Mouse (Mus musculus) left cerebral cortex, postnatal 10 days (tissue): ENCODE measurements around the gene Chaf1b. TPM values are rescaled to one million over a fixed set of nuclear protein-coding genes. Genes with fewer than 3 reads are reported as not detected.
A peak's percentile ranks its signal among the peaks of the same experiment; 100 is the strongest.

Experiments used
- DNase-seq, 2 experiments: peaks; one replicate each; pipeline ENCODE4 v3.0.0; 2021 to 2022; ENCODE audit warnings: low spot score in 2 of 2, mixed read lengths in 1 of 2; ENCODE audit errors: extremely low spot score in 1 of 2
- intact Hi-C: fragments of 180-260 bp; cut with DNase I; formaldehyde crosslinking; loops from one replicate; pipeline ENCODE4 v1.15.1; 2025
- total RNA-seq, 2 experiments: library from RNA; stranded (reverse); gene quantifications; 2 replicates each; pipeline ENCODE4 v1.2.3; 2021

Gene Chaf1b
- total RNA-seq = 1 to 10 TPM; 2.3 to 2.4 TPM

- intact Hi-C loops = no loop called here
- peak; percentile 92 to 97 for DNase-seq
Measured at GRCm38 (mm10) chr16:93883423-93884085, at the start of gene Chaf1b. Gene Chaf1b, plus strand, starts transcription at chr16:93883901.

GRCm38 (mm10) chr16:93834076-93834475, 49.6 kb upstream of the Chaf1b start:
- intact Hi-C loops = no loop called here
- no peak for DNase-seq

GRCm38 (mm10) chr16:93839049-93839448, 44.7 kb upstream of the Chaf1b start:
- intact Hi-C loops = no loop called here
- DNase-seq = no peak

GRCm38 (mm10) chr16:93850527-93850926, 33.2 kb upstream of the Chaf1b start:
- no peak for DNase-seq
- intact Hi-C loops = no loop called here

- no peak for DNase-seq
- intact Hi-C loops = no loop called here
Measured at GRCm38 (mm10) chr16:93859967-93860366, 23.7 kb upstream of the Chaf1b start.

- DNase-seq = no peak
- intact Hi-C loops = no loop called here
Measured at GRCm38 (mm10) chr16:93860686-93861085, 23.0 kb upstream of the Chaf1b start.

- intact Hi-C loops = loop anchor here (5.0 kb wide), 1 partner anchor 123 kb away; no protein-coding TSS in a partner anchor
- DNase-seq = no peak
Measured at GRCm38 (mm10) chr16:93874841-93875240, 8.9 kb upstream of the Chaf1b start.

GRCm38 (mm10) chr16:93877612-93878380, 5.9 kb upstream of the Chaf1b start:
- intact Hi-C loops = loop anchor here (5.0 kb wide), 1 partner anchor 125 kb away; no protein-coding TSS in a partner anchor
- no peak for DNase-seq

GRCm38 (mm10) chr16:93884086-93884721, 503 bp downstream of the Chaf1b start:
- intact Hi-C loops = no loop called here

GRCm38 (mm10) chr16:93884722-93885113, 1.0 kb downstream of the Chaf1b start:
- intact Hi-C loops = no loop called here
- no peak for DNase-seq

More at GRCm38 (mm10) chr16:93884086-93884721, 503 bp downstream of the Chaf1b start:
- DNase-seq = no peak

- no peak for DNase-seq
- intact Hi-C loops = no loop called here
Measured at GRCm38 (mm10) chr16:93888481-93888880, 4.8 kb downstream of the Chaf1b start.

GRCm38 (mm10) chr16:93890948-93891604, 7.4 kb downstream of the Chaf1b start:
- DNase-seq = no peak
- intact Hi-C loops = no loop called here

GRCm38 (mm10) chr16:93893285-93893684, 9.6 kb downstream of the Chaf1b start:
- intact Hi-C loops = no loop called here
- no peak for DNase-seq

GRCm38 (mm10) chr16:93903027-93903426, 19.3 kb downstream of the Chaf1b start:
- no peak for DNase-seq
- intact Hi-C loops = no loop called here

GRCm38 (mm10) chr16:93906156-93907014, 22.7 kb downstream of the Chaf1b start:
- DNase-seq = peak; percentile 60 to 70

GRCm38 (mm10) chr16:93907761-93908160, 24.1 kb downstream of the Chaf1b start:
- intact Hi-C loops = no loop called here
- DNase-seq = no peak

More at GRCm38 (mm10) chr16:93906156-93907014, 22.7 kb downstream of the Chaf1b start:
- intact Hi-C loops = no loop called here

- intact Hi-C loops = no loop called here
- DNase-seq = no peak
Measured at GRCm38 (mm10) chr16:93908196-93908595, 24.5 kb downstream of the Chaf1b start.

GRCm38 (mm10) chr16:93909936-93910335, 26.2 kb downstream of the Chaf1b start:
- intact Hi-C loops = no loop called here
- no peak for DNase-seq
